Comparison of ENCODE assay signal across 10 mouse cellular contexts in the genomic region with DNA sequence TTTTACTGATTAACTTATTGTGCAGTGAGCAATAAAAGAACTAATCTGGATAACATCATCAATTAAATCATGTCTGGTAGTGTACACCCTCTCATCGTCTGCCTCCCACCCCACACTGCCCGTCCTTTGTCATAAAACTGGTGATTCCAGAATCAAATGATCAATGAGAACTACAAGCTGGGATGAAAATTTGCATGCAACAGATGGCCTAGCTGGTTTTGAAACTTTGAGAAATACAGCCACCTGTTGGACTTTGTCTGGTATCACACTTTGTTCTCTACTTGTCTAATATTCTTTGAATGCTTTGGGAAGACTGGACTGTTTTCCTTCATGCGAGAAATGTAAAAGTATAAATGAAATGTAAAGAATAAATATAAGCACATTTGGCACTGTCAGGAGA.
DNase-seq lines count a peak whose midpoint lies in the region; ATAC-seq and TF ChIP-seq lines count a peak whose summit lies in the region.
"Had no signal": no experiment of that assay in that cellular context is flagged by ENCODE, and none has a peak within 500 bp of the region (broad histone marks: within the 10 kb centered on the region; RNA-seq: fewer than 3 reads in every experiment).

No protein-coding gene starts in this region.

- H3K36me3 ChIP-seq in heart, embryonic 11.5 days (ENCODE audit: control insufficient read depth, insufficient read depth, low read length), result no peaks in the 10 kb centered on the region
- no peaks in the 10 kb centered on the region for H3K36me3 ChIP-seq in lung, embryonic 14.5 days (ENCODE audit: insufficient read depth)
- H3K36me3 ChIP-seq in neural tube, embryonic 15.5 days, result no peaks in the 10 kb centered on the region
- H3K36me3 ChIP-seq: G1E; limb, embryonic 15.5 days had no signal

- WGBS in heart, embryonic 11.5 days (ENCODE audit: insufficient replicate concordance), result 50% methylated on average over 3 of the region's 3 CpGs
- WGBS in lung, embryonic 14.5 days, result 33% methylated on average over 3 of the region's 3 CpGs
- 46% methylated on average over 3 of the region's 3 CpGs for WGBS in neural tube, embryonic 15.5 days

- H3K9ac ChIP-seq in heart, embryonic 11.5 days (ENCODE audit: low read depth, low read length), result no peak overlapping the region
- no peak overlapping the region for H3K9ac ChIP-seq in lung, embryonic 14.5 days
- H3K9ac ChIP-seq in neural tube, embryonic 15.5 days (replicated peaks), result no peak overlapping the region
- H3K9ac ChIP-seq: limb, embryonic 15.5 days had no signal

- no peak for TF ChIP-seq POLR2A in brain, embryonic 14.5 days (IDR thresholded peaks at IDR 0.05; ENCODE audit: borderline replicate concordance, extremely low read depth, insufficient read depth, insufficient read length, poor library complexity, severe bottlenecking)

- no peaks in the 10 kb centered on the region for H3K4me1 ChIP-seq in heart, embryonic 11.5 days (ENCODE audit: control insufficient read depth, insufficient read depth, low read length)
- no peaks in the 10 kb centered on the region for H3K4me1 ChIP-seq in lung, embryonic 14.5 days (ENCODE audit: insufficient read depth)
- no peaks in the 10 kb centered on the region for H3K4me1 ChIP-seq in neural tube, embryonic 15.5 days
- H3K4me1 ChIP-seq: limb, embryonic 15.5 days had no signal

- no peak overlapping the region for H3K27ac ChIP-seq in heart, embryonic 11.5 days (ENCODE audit: low read depth, low read length)
- H3K27ac ChIP-seq in lung, embryonic 14.5 days (ENCODE audit: low read depth), result no peak overlapping the region
- H3K27ac ChIP-seq in neural tube, embryonic 15.5 days (replicated peaks), result no peak overlapping the region
- H3K27ac ChIP-seq: limb, embryonic 15.5 days had no signal

- H3K4me3 ChIP-seq in heart, embryonic 11.5 days (ENCODE audit: low read depth, low read length), result no peak overlapping the region
- no peak overlapping the region for H3K4me3 ChIP-seq in lung, embryonic 14.5 days (ENCODE audit: low read depth, low read length)
- H3K4me3 ChIP-seq in neural tube, embryonic 15.5 days (replicated peaks), result no peak overlapping the region
- H3K4me3 ChIP-seq: limb, embryonic 15.5 days had no signal

- TF ChIP-seq CTCF in lung, embryonic 14.5 days (IDR thresholded peaks at IDR 0.05; ENCODE audit: low read depth), result peak; percentile 58
- no peak; the same call in 1 of the 2 replicates for TF ChIP-seq CTCF in brain, embryonic 14.5 days (IDR thresholded peaks at IDR 0.05; ENCODE audit: borderline replicate concordance, extremely low read depth, insufficient read depth, insufficient read length)

- H3K27me3 ChIP-seq in heart, embryonic 11.5 days (ENCODE audit: control insufficient read depth, insufficient read depth, low read length), result no peaks in the 10 kb centered on the region
- no peaks in the 10 kb centered on the region for H3K27me3 ChIP-seq in lung, embryonic 14.5 days (ENCODE audit: insufficient read depth, low read length)
- no peaks in the 10 kb centered on the region for H3K27me3 ChIP-seq in neural tube, embryonic 15.5 days (replicated peaks)
- H3K27me3 ChIP-seq: limb, embryonic 15.5 days had no signal

- no peaks in the 10 kb centered on the region for H3K9me3 ChIP-seq in heart, embryonic 11.5 days (replicated peaks; ENCODE audit: control insufficient read depth, low read length)
- no peaks in the 10 kb centered on the region for H3K9me3 ChIP-seq in lung, embryonic 14.5 days (ENCODE audit: low read depth, low read length)
- H3K9me3 ChIP-seq in neural tube, embryonic 15.5 days (replicated peaks), result no peaks in the 10 kb centered on the region
- H3K9me3 ChIP-seq: G1E; limb, embryonic 15.5 days had no signal

- DNase-seq in heart, postnatal 10 days, result peak; percentile 22 to 41
- DNase-seq in lung, embryonic 14.5 days, result peak; percentile 75
- DNase-seq in lung, postnatal 4 days, result no peak
- peak; percentile 29 for DNase-seq in brain, embryonic 14.5 days (ENCODE audit: low read depth)
- peak; percentile 9 for DNase-seq in retina, postnatal 1 day
- DNase-seq: gastrocnemius, postnatal 14 days had no signal

- no peak for ATAC-seq in heart, embryonic 11.5 days (replicated peaks; ENCODE audit: insufficient number of reproducible peaks, low FRiP score, low TSS enrichment)
- ATAC-seq in lung, embryonic 14.5 days (ENCODE audit: insufficient read depth), result no peak
- no peak for ATAC-seq in neural tube, embryonic 15.5 days (ENCODE audit: low FRiP score)

- intact Hi-C loops in heart, postnatal 10 days (cut with DNase I), result loop anchor here (1.0 to 5.0 kb wide), 3 partner anchors 613 to 669 kb away; no protein-coding TSS in a partner anchor

- H3K4me2 ChIP-seq in heart, embryonic 11.5 days, result no peak overlapping the region
- H3K4me2 ChIP-seq in lung, embryonic 14.5 days, result no peak overlapping the region
- H3K4me2 ChIP-seq in neural tube, embryonic 15.5 days, result no peak overlapping the region
- H3K4me2 ChIP-seq: limb, embryonic 15.5 days had no signal

Comparison
In these comparisons a context has a peak if more than half of its experiments do, and no peak if none do; other contexts are left out.
1. DNase-seq: peak in heart, postnatal 10 days (2 of 2), lung, embryonic 14.5 days (single experiment), brain, embryonic 14.5 days (single experiment) and retina, postnatal 1 day (single experiment); none in lung, postnatal 4 days (0 of 2).